Mouse (Mus musculus): ENCODE data around the gene Kifc1. TPM values are rescaled to one million over a fixed set of nuclear protein-coding genes. Genes with fewer than 3 reads are reported as not detected.

The Kifc1 gene
- total RNA-seq (2014; rRNA removed) (0.18 and 1.2 TPM in 2 replicates), polyA plus RNA-seq (2012; rRNA removed) (0.20 and 0.31 TPM in 2 replicates)

GRCm38 (mm10) chr17:33890533-33891059, at the start of gene Kifc1:
Gene Kifc1 (minus strand): TSS chr17:33890661.
- Histone ChIP-seq H3K27ac (replicated peaks; ENCODE audit: insufficient read depth, low read depth, low read length) (no peak within 1 kb of the TSS), H3K4me3 (ENCODE audit: insufficient read depth, low read depth, low read length) (peak within 1 kb of the TSS; percentile 82), H3K79me2 (ENCODE audit: control insufficient read depth, insufficient read depth, low read length) (0 out of 2 replicates have a peak, but pooled peaks cover 6% of the 10 kb centered on the region), H3K27me3 (ENCODE audit: control insufficient read depth, insufficient read depth, low read length) (no peaks in the 10 kb centered on the region), H3K9ac (ENCODE audit: low read depth, low read length) (peak within 1 kb of the TSS; percentile 71), H3K4me1 (ENCODE audit: control insufficient read depth, insufficient read depth, low read length) (no peaks in the 10 kb centered on the region; the same call in 1 of the 2 replicates), H3K36me3 (ENCODE audit: control insufficient read depth, insufficient read depth, low read length) (no peaks in the 10 kb centered on the region)
- peak; percentile 96 for DNase-seq (ENCODE audit: extremely low read depth, low read depth, low spot score)
- TF ChIP-seq CTCF (IDR thresholded peaks at IDR 0.05; ENCODE audit: low read depth, low read length) = peak; percentile 97
- no peak for TF ChIP-seq POLR2A (IDR thresholded peaks at IDR 0.05; ENCODE audit: extremely low read depth, insufficient read depth, low read length)
- under 1% methylated on average over 49 of the region's 49 CpGs for WGBS

- Histone ChIP-seq H3K4me3 (ENCODE audit: insufficient read depth, low read depth, low read length) (no peak overlapping the region), H3K27ac (replicated peaks; ENCODE audit: insufficient read depth, low read depth, low read length) (no peak overlapping the region), H3K4me1 (ENCODE audit: control insufficient read depth, insufficient read depth, low read length) (peaks cover 10% of the 10 kb centered on the region; the same call in 1 of the 2 replicates), H3K36me3 (ENCODE audit: control insufficient read depth, insufficient read depth, low read length) (no peaks in the 10 kb centered on the region; the same call in 1 of the 2 replicates), H3K27me3 (ENCODE audit: control insufficient read depth, insufficient read depth, low read length) (no peaks in the 10 kb centered on the region), H3K79me2 (ENCODE audit: control insufficient read depth, insufficient read depth, low read length) (peaks cover 11% of the 10 kb centered on the region; the same call in 1 of the 2 replicates), H3K9ac (ENCODE audit: low read depth, low read length) (no peak overlapping the region)
- DNase-seq (ENCODE audit: extremely low read depth, low read depth, low spot score) = no peak
- TF ChIP-seq CTCF (IDR thresholded peaks at IDR 0.05; ENCODE audit: low read depth, low read length) (no peak), POLR2A (IDR thresholded peaks at IDR 0.05; ENCODE audit: extremely low read depth, insufficient read depth, low read length) (no peak)
- WGBS = 44% methylated on average over 11 of the region's 11 CpGs
Measured at GRCm38 (mm10) chr17:33938783-33939182, 48.3 kb upstream of the Kifc1 start.

GRCm38 (mm10) chr17:33936993-33937392, 46.5 kb upstream of the Kifc1 start:
- peaks cover 11% of the 10 kb centered on the region; the same call in 1 of the 2 replicates for H3K79me2 ChIP-seq (ENCODE audit: control insufficient read depth, insufficient read depth, low read length)
- no peak overlapping the region for H3K4me3 ChIP-seq (ENCODE audit: insufficient read depth, low read depth, low read length)
- no peaks in the 10 kb centered on the region for H3K27me3 ChIP-seq (ENCODE audit: control insufficient read depth, insufficient read depth, low read length)
- H3K36me3 ChIP-seq (ENCODE audit: control insufficient read depth, insufficient read depth, low read length) = no peaks in the 10 kb centered on the region; the same call in 1 of the 2 replicates
- H3K4me1 ChIP-seq (ENCODE audit: control insufficient read depth, insufficient read depth, low read length) = peaks cover 13% of the 10 kb centered on the region; the same call in 1 of the 2 replicates
- no peak for DNase-seq (ENCODE audit: extremely low read depth, low read depth, low spot score)
- WGBS = 88% methylated on average over 15 of the region's 15 CpGs
- no peak overlapping the region for H3K9ac ChIP-seq (ENCODE audit: low read depth, low read length)
- H3K27ac ChIP-seq (replicated peaks; ENCODE audit: insufficient read depth, low read depth, low read length) = no peak overlapping the region
- TF ChIP-seq POLR2A (IDR thresholded peaks at IDR 0.05; ENCODE audit: extremely low read depth, insufficient read depth, low read length) (no peak), CTCF (IDR thresholded peaks at IDR 0.05; ENCODE audit: low read depth, low read length) (no peak)

- no peak for DNase-seq (ENCODE audit: extremely low read depth, low read depth, low spot score)
- Histone ChIP-seq H3K79me2 (ENCODE audit: control insufficient read depth, insufficient read depth, low read length) (peaks cover 6% of the 10 kb centered on the region; the same call in 1 of the 2 replicates), H3K36me3 (ENCODE audit: control insufficient read depth, insufficient read depth, low read length) (no peaks in the 10 kb centered on the region; the same call in 1 of the 2 replicates), H3K27ac (replicated peaks; ENCODE audit: insufficient read depth, low read depth, low read length) (no peak overlapping the region), H3K27me3 (ENCODE audit: control insufficient read depth, insufficient read depth, low read length) (no peaks in the 10 kb centered on the region), H3K9ac (ENCODE audit: low read depth, low read length) (no peak overlapping the region), H3K4me3 (ENCODE audit: insufficient read depth, low read depth, low read length) (no peak overlapping the region), H3K4me1 (ENCODE audit: control insufficient read depth, insufficient read depth, low read length) (peaks cover 8% of the 10 kb centered on the region; the same call in 1 of the 2 replicates)
- 91% methylated on average over 21 of the region's 21 CpGs for WGBS
- no peak for TF ChIP-seq CTCF (IDR thresholded peaks at IDR 0.05; ENCODE audit: low read depth, low read length)
- no peak for TF ChIP-seq POLR2A (IDR thresholded peaks at IDR 0.05; ENCODE audit: extremely low read depth, insufficient read depth, low read length)
Measured at GRCm38 (mm10) chr17:33935422-33936055, 45.1 kb upstream of the Kifc1 start.

- 79% methylated on average over 15 of the region's 15 CpGs for WGBS
- H3K9ac ChIP-seq (ENCODE audit: low read depth, low read length) = no peak overlapping the region
- no peaks in the 10 kb centered on the region for H3K27me3 ChIP-seq (ENCODE audit: control insufficient read depth, insufficient read depth, low read length)
- no peak for DNase-seq (ENCODE audit: extremely low read depth, low read depth, low spot score)
- H3K36me3 ChIP-seq (ENCODE audit: control insufficient read depth, insufficient read depth, low read length) = no peaks in the 10 kb centered on the region; the same call in 1 of the 2 replicates
- no peak overlapping the region for H3K4me3 ChIP-seq (ENCODE audit: insufficient read depth, low read depth, low read length)
- H3K27ac ChIP-seq (replicated peaks; ENCODE audit: insufficient read depth, low read depth, low read length) = peak overlapping the region; percentile 24; the same call in 1 of the 2 replicates
- TF ChIP-seq CTCF (IDR thresholded peaks at IDR 0.05; ENCODE audit: low read depth, low read length) = no peak
- no peaks in the 10 kb centered on the region for H3K79me2 ChIP-seq (ENCODE audit: control insufficient read depth, insufficient read depth, low read length)
- peaks cover 3% of the 10 kb centered on the region for H3K4me1 ChIP-seq (ENCODE audit: control insufficient read depth, insufficient read depth, low read length)
Measured at GRCm38 (mm10) chr17:33932970-33933369, 42.5 kb upstream of the Kifc1 start.

GRCm38 (mm10) chr17:33932448-33932847, 42.0 kb upstream of the Kifc1 start:
- TF ChIP-seq CTCF (IDR thresholded peaks at IDR 0.05; ENCODE audit: low read depth, low read length) = no peak
- TF ChIP-seq POLR2A (IDR thresholded peaks at IDR 0.05; ENCODE audit: extremely low read depth, insufficient read depth, low read length) = no peak
- H3K4me1 ChIP-seq (ENCODE audit: control insufficient read depth, insufficient read depth, low read length) = peaks cover 3% of the 10 kb centered on the region
- H3K79me2 ChIP-seq (ENCODE audit: control insufficient read depth, insufficient read depth, low read length) = no peaks in the 10 kb centered on the region
- no peaks in the 10 kb centered on the region for H3K27me3 ChIP-seq (ENCODE audit: control insufficient read depth, insufficient read depth, low read length)
- DNase-seq (ENCODE audit: extremely low read depth, low read depth, low spot score) = no peak
- H3K9ac ChIP-seq (ENCODE audit: low read depth, low read length) = no peak overlapping the region
- WGBS = 73% methylated on average over 14 of the region's 14 CpGs
- no peaks in the 10 kb centered on the region for H3K36me3 ChIP-seq (ENCODE audit: control insufficient read depth, insufficient read depth, low read length)
- no peak overlapping the region for H3K4me3 ChIP-seq (ENCODE audit: insufficient read depth, low read depth, low read length)
- H3K27ac ChIP-seq (replicated peaks; ENCODE audit: insufficient read depth, low read depth, low read length) = no peak overlapping the region
